13 mouse cellular contexts compared by ENCODE assay signal in genomic region chrX:6751549-6752047, GRCm38 (mm10). TPM values are rescaled to one million over a fixed set of nuclear protein-coding genes. Genes with fewer than 3 reads are reported as not detected.
DNase-seq lines count a peak whose midpoint lies in the region; ATAC-seq lines count a peak whose summit lies in the region.
"Had no signal": no experiment of that assay in that cellular context is flagged by ENCODE, and none has a peak within 500 bp of the region (broad histone marks: within the 10 kb centered on the region; RNA-seq: fewer than 3 reads in every experiment).

No protein-coding gene starts in this region.

- H3K27me3 ChIP-seq in forebrain, embryonic 16.5 days (replicated peaks; ENCODE audit: control insufficient read depth, insufficient read depth, low read length), result no peaks in the 10 kb centered on the region
- no peaks in the 10 kb centered on the region for H3K27me3 ChIP-seq in midbrain, embryonic 10.5 days (ENCODE audit: low read depth, poor library complexity, severe bottlenecking)
- H3K27me3 ChIP-seq: lung, embryonic 15.5 days had no signal

- H3K9ac ChIP-seq in forebrain, embryonic 16.5 days (replicated peaks; ENCODE audit: low read depth, low read length), result no peak overlapping the region
- H3K9ac ChIP-seq: lung, embryonic 15.5 days had no signal

- ATAC-seq in forebrain, embryonic 16.5 days, result peak; percentile 43
- no peak for ATAC-seq in activated CD4-positive, CD25-positive, alpha-beta regulatory T cell, adult 4 months

- no peaks in the 10 kb centered on the region for H3K9me3 ChIP-seq in forebrain, embryonic 16.5 days (ENCODE audit: control insufficient read depth, low read length)
- H3K9me3 ChIP-seq in midbrain, embryonic 10.5 days (replicated peaks), result no peaks in the 10 kb centered on the region
- H3K9me3 ChIP-seq: lung, embryonic 15.5 days had no signal

- H3K4me3 ChIP-seq in forebrain, embryonic 16.5 days (replicated peaks; ENCODE audit: low read length), result no peak overlapping the region
- no peak overlapping the region for H3K4me3 ChIP-seq in midbrain, embryonic 10.5 days
- H3K4me3 ChIP-seq: left cerebral cortex, adult 2 months; lung, embryonic 15.5 days had no signal

- no peak overlapping the region for H3K4me2 ChIP-seq in forebrain, embryonic 16.5 days (ENCODE audit: low read length)
- H3K4me2 ChIP-seq: lung, embryonic 15.5 days had no signal

- H3K36me3 ChIP-seq in forebrain, embryonic 16.5 days (ENCODE audit: control insufficient read depth, insufficient read depth), result no peaks in the 10 kb centered on the region
- H3K36me3 ChIP-seq in midbrain, embryonic 10.5 days, result no peaks in the 10 kb centered on the region
- H3K36me3 ChIP-seq: lung, embryonic 15.5 days had no signal

- WGBS in forebrain, embryonic 16.5 days, result 17% methylated on average over 6 of the region's 6 CpGs
- 33% methylated on average over 6 of the region's 6 CpGs for WGBS in midbrain, embryonic 10.5 days

- DNase-seq in R1 (ENCODE audit: low read depth, low spot score), result peak; percentile 13
- DNase-seq in brain, embryonic 18.5 days (ENCODE audit: low read depth, low spot score), result peak; percentile 6
- peak; percentile 13 for DNase-seq in midbrain, embryonic 10.5 days (ENCODE audit: low spot score)
- no peak for DNase-seq in gastrocnemius, adult 18-20 months (ENCODE audit: low spot score)
- no peak for DNase-seq in cerebellum, postnatal 25 days
- DNase-seq: cerebellum, postnatal 36 days; kidney, adult 9 months; liver had no signal

- no peaks in the 10 kb centered on the region for H3K4me1 ChIP-seq in forebrain, embryonic 16.5 days (replicated peaks; ENCODE audit: control insufficient read depth, insufficient read depth, low read length)
- peaks cover 5% of the 10 kb centered on the region for H3K4me1 ChIP-seq in midbrain, embryonic 10.5 days
- H3K4me1 ChIP-seq: lung, embryonic 15.5 days had no signal

- H3K27ac ChIP-seq in forebrain, embryonic 16.5 days (ENCODE audit: low read length), result no peak overlapping the region
- H3K27ac ChIP-seq in midbrain, embryonic 10.5 days (replicated peaks), result no peak overlapping the region
- H3K27ac ChIP-seq: left cerebral cortex, adult 2 months; lung, embryonic 15.5 days had no signal

RNA-seq across cellular contexts. Expression of gene Dgkk, which starts 27.5 kb away (rescaled TPM):
- 0.58 and 1.2 TPM in 2 replicates for polyA plus RNA-seq in forebrain, embryonic 16.5 days (2015; fragmentation: Nextera tagmentation; extraction: Ambion mirVana)
- 0.34 and 0.44 TPM in 2 replicates for polyA plus RNA-seq in midbrain, embryonic 10.5 days (2016; fragmentation: Nextera tagmentation; extraction: Ambion mirVana)
- polyA plus RNA-seq in activated CD4-positive, CD25-positive, alpha-beta regulatory T cell, adult 4 months (2017; shearing (Covaris generic)), result not detected
- under 1 TPM in 1 of 2 experiments, not detected in 1; 0.02 TPM for total RNA-seq in gastrocnemius, adult 18-20 months (2021)
- polyA plus RNA-seq: small intestine, adult 2 months had no signal

Comparison
In these comparisons a context has a peak if more than half of its experiments do, and no peak if none do; other contexts are left out.
1. DNase-seq: peak in R1 (single experiment), brain, embryonic 18.5 days (single experiment) and midbrain, embryonic 10.5 days (single experiment); none in gastrocnemius, adult 18-20 months (single experiment) and cerebellum, postnatal 25 days (0 of 2).